Comparison of ENCODE assay signal across 11 mouse cellular contexts in genomic region chr10:123004475-123005236, GRCm38 (mm10).
DNase-seq lines count a peak whose midpoint lies in the region; ATAC-seq and TF ChIP-seq lines count a peak whose summit lies in the region.
"Had no signal": no experiment of that assay in that cellular context is flagged by ENCODE, and none has a peak within 500 bp of the region (broad histone marks: within the 10 kb centered on the region; RNA-seq: fewer than 3 reads in every experiment).

No protein-coding gene starts in this region.

- no peak overlapping the region for H3K9ac ChIP-seq in kidney, postnatal 0 days (ENCODE audit: low read depth, low read length)
- no peak overlapping the region for H3K9ac ChIP-seq in forebrain, embryonic 16.5 days (replicated peaks; ENCODE audit: low read depth, low read length)
- no peak overlapping the region for H3K9ac ChIP-seq in limb, embryonic 14.5 days (ENCODE audit: low read depth, low read length, severe bottlenecking)
- H3K9ac ChIP-seq: limb, embryonic 15.5 days had no signal

- no peaks in the 10 kb centered on the region for H3K27me3 ChIP-seq in kidney, postnatal 0 days (ENCODE audit: insufficient read depth, low read length)
- H3K27me3 ChIP-seq in forebrain, embryonic 16.5 days (replicated peaks; ENCODE audit: control insufficient read depth, insufficient read depth, low read length): no peaks in the 10 kb centered on the region
- no peaks in the 10 kb centered on the region for H3K27me3 ChIP-seq in limb, embryonic 14.5 days (ENCODE audit: control insufficient read depth, insufficient read depth, low read length)
- H3K27me3 ChIP-seq: limb, embryonic 15.5 days had no signal

- H3K36me3 ChIP-seq in kidney, postnatal 0 days (ENCODE audit: insufficient read depth, low read length): peaks cover 35% of the 10 kb centered on the region; the same call in 1 of the 2 replicates
- peaks cover 17% of the 10 kb centered on the region for H3K36me3 ChIP-seq in forebrain, embryonic 16.5 days (ENCODE audit: control insufficient read depth, insufficient read depth)
- peaks cover 70% of the 10 kb centered on the region for H3K36me3 ChIP-seq in limb, embryonic 14.5 days (ENCODE audit: control insufficient read depth, insufficient read depth, low read length)

- no peak for TF ChIP-seq CTCF in kidney, postnatal 0 days (IDR thresholded peaks at IDR 0.05; ENCODE audit: low read depth)
- no peak for TF ChIP-seq CTCF in layer of hippocampus, adult 2 months (conservative IDR thresholded peaks at IDR 0.05)

- 0 out of 2 replicates have a peak overlapping the region, but pooled peaks have one; percentile 19 for H3K27ac ChIP-seq in kidney, postnatal 0 days
- H3K27ac ChIP-seq in forebrain, embryonic 16.5 days (ENCODE audit: low read length): no peak overlapping the region
- 0 out of 2 replicates have a peak overlapping the region, but pooled peaks have one; percentile 14 for H3K27ac ChIP-seq in limb, embryonic 14.5 days (replicated peaks; ENCODE audit: low read depth, low read length)
- no peak overlapping the region for H3K27ac ChIP-seq in layer of hippocampus, adult 2 months
- H3K27ac ChIP-seq: limb, embryonic 15.5 days had no signal

- H3K4me2 ChIP-seq in kidney, postnatal 0 days (ENCODE audit: low read length): no peak overlapping the region
- H3K4me2 ChIP-seq in forebrain, embryonic 16.5 days (ENCODE audit: low read length): no peak overlapping the region
- H3K4me2 ChIP-seq in limb, embryonic 14.5 days (replicated peaks; ENCODE audit: low read depth, low read length, severe bottlenecking): no peak overlapping the region
- H3K4me2 ChIP-seq: limb, embryonic 15.5 days had no signal

- 73% methylated on average over 15 of the region's 15 CpGs for WGBS in kidney, postnatal 0 days
- 79% methylated on average over 15 of the region's 15 CpGs for WGBS in forebrain, embryonic 16.5 days
- WGBS in limb, embryonic 14.5 days: 77% methylated on average over 15 of the region's 15 CpGs

- no peak overlapping the region for H3K4me3 ChIP-seq in kidney, postnatal 0 days (replicated peaks; ENCODE audit: low read depth, low read length)
- no peak overlapping the region for H3K4me3 ChIP-seq in forebrain, embryonic 16.5 days (replicated peaks; ENCODE audit: low read length)
- H3K4me3 ChIP-seq in limb, embryonic 14.5 days (replicated peaks; ENCODE audit: low read length): no peak overlapping the region
- no peak overlapping the region for H3K4me3 ChIP-seq in layer of hippocampus, adult 2 months
- H3K4me3 ChIP-seq: erythroblast, embryonic 14.5 days; limb, embryonic 15.5 days had no signal

- no peaks in the 10 kb centered on the region for H3K9me3 ChIP-seq in kidney, postnatal 0 days (replicated peaks; ENCODE audit: low read length)
- no peaks in the 10 kb centered on the region for H3K9me3 ChIP-seq in forebrain, embryonic 16.5 days (ENCODE audit: control insufficient read depth, low read length)
- no peaks in the 10 kb centered on the region for H3K9me3 ChIP-seq in limb, embryonic 14.5 days (ENCODE audit: control insufficient read depth, low read length)
- H3K9me3 ChIP-seq: limb, embryonic 15.5 days had no signal

- no peaks in the 10 kb centered on the region for H3K4me1 ChIP-seq in kidney, postnatal 0 days (replicated peaks; ENCODE audit: insufficient read depth, low read length)
- H3K4me1 ChIP-seq in forebrain, embryonic 16.5 days (replicated peaks; ENCODE audit: control insufficient read depth, insufficient read depth, low read length): 0 out of 2 replicates have a peak, but pooled peaks cover 2% of the 10 kb centered on the region
- H3K4me1 ChIP-seq in limb, embryonic 14.5 days (ENCODE audit: control insufficient read depth, insufficient read depth, low read length): no peaks in the 10 kb centered on the region

- peak; percentile 19 for DNase-seq in kidney, postnatal 0 days (ENCODE audit: low spot score)
- DNase-seq in kidney, adult 11 months: no peak
- DNase-seq in limb, embryonic 14.5 days (ENCODE audit: low spot score): no peak
- DNase-seq in layer of hippocampus, adult 2 months (ENCODE audit: low spot score in 2 of 2): no peak
- no peak for DNase-seq in gastrocnemius, postnatal 10 days
- no peak for DNase-seq in heart, adult 9 months (ENCODE audit: low spot score in 2 of 2)
- DNase-seq: right cerebral cortex, postnatal 25 days had no signal

- TF ChIP-seq POLR2A in limb, embryonic 14.5 days (IDR thresholded peaks at IDR 0.05; ENCODE audit: borderline replicate concordance, extremely low read depth, insufficient read depth, insufficient read length): no peak

- no peak; the same call in 1 of the 2 replicates for ATAC-seq in kidney, postnatal 0 days (replicated peaks; ENCODE audit: low FRiP score, low read depth)
- peak; percentile 49 for ATAC-seq in common myeloid progenitor, adult 5-6 weeks (replicated peaks; ENCODE audit: low read depth, poor library complexity, severe bottlenecking)
- ATAC-seq in forebrain, embryonic 16.5 days: peak; percentile 50; the same call in 1 of the 2 replicates
- peak; percentile 44; the same call in 1 of the 2 replicates for ATAC-seq in limb, embryonic 14.5 days (ENCODE audit: low FRiP score, low read depth)

Comparison
In these comparisons a context has a peak if more than half of its experiments do, and no peak if none do; other contexts are left out.
1. H3K27ac ChIP-seq: peak in kidney, postnatal 0 days (single experiment) and limb, embryonic 14.5 days (single experiment); none in forebrain, embryonic 16.5 days (single experiment) and layer of hippocampus, adult 2 months (single experiment).